ENCODE assay signal across 15 mouse cellular contexts in the genomic region with DNA sequence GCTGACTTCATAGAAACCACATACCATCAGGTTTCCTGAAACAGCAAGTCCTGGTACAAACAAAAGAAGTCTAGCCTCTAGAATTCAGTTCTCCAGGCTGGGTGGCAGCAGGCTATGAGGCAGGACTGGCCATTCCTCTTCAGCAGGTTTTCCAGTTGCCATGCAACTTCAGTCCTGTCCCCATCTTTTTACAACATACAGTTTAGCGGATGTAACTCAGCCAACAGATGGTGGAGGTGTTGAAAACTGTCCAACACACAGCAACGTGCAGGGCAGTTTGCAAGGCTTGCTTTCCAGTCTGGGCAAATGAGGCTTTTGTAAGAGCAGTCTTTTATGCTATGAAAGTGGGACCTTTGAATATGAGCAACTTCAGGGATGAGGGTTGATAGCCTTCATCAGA. TPM values are rescaled to one million over a fixed set of nuclear protein-coding genes. Genes with fewer than 3 reads are reported as not detected.
"Had no signal": no experiment of that assay in that cellular context is flagged by ENCODE, and none has a peak within 500 bp of the region (broad histone marks: within the 10 kb centered on the region; RNA-seq: fewer than 3 reads in every experiment).

No protein-coding gene starts in this region.

- H3K27ac ChIP-seq: kidney, postnatal 0 days; limb, embryonic 13.5 days; liver, embryonic 14.5 days; midbrain, embryonic 13.5 days; neural tube, embryonic 15.5 days had no signal

- ATAC-seq: midbrain, embryonic 13.5 days had no signal

- H3K4me3 ChIP-seq: limb, embryonic 13.5 days; midbrain, embryonic 13.5 days; myocyte; neural tube, embryonic 15.5 days had no signal

- DNase-seq: kidney, adult 11 months; kidney, adult 9 months; kidney, postnatal 36 days; lung, adult 18-20 months; spleen, adult 18-20 months; thymus, adult 18-20 months; thymus, postnatal 14 days had no signal

RNA-seq across cellular contexts. Expression of a gene that starts 2.7 kb away (rescaled TPM):
- total RNA-seq: liver, adult 2 months; megakaryocyte-erythroid progenitor cell, adult 5-6 weeks had no signal

RNA-seq across cellular contexts. Expression of a gene that starts 20.1 kb away (rescaled TPM):
- total RNA-seq: megakaryocyte-erythroid progenitor cell, adult 5-6 weeks had no signal
